Mouse (Mus musculus) liver, embryonic 15.5 days (tissue): Measurements from ENCODE around the gene Hdac9. TPM values are rescaled to one million over a fixed set of nuclear protein-coding genes. Genes with fewer than 3 reads are reported as not detected.
"Not testable (repeated sequence)": the region's sequence is repeated elsewhere in the genome, so short reads cannot be mapped to it uniquely, and the experiment has no call there.

Source experiments
- ATAC-seq: fragments of 200-750 bp; cut with Nextera tagmentation; 2 replicates; pipeline ENCODE4 v1.8.0; 2017; ENCODE audit warnings: moderate number of reproducible peaks, mild to moderate bottlenecking, moderate library complexity; ENCODE audit not compliant: insufficient read depth
- H3K27ac ChIP-seq: fragments of 300-500 bp; sonication (generic); replicated peaks from 2 replicates; pipeline ENCODE4 v1.5.1; 2015; ENCODE audit warnings: mild to moderate bottlenecking, inconsistent platforms
- H3K27me3 ChIP-seq: fragments of 300-500 bp; sonication (generic); 2 replicates; pipeline ENCODE4 v1.6.1; 2015; ENCODE audit warnings: mild to moderate bottlenecking, inconsistent platforms
- H3K36me3 ChIP-seq: fragments of 300-500 bp; sonication (generic); replicated peaks from 2 replicates; pipeline ENCODE4 v1.6.1; 2015; ENCODE audit warnings: moderate library complexity, mild to moderate bottlenecking, inconsistent platforms
- H3K4me1 ChIP-seq: fragments of 300-500 bp; sonication (generic); replicated peaks from 2 replicates; pipeline ENCODE4 v1.6.1; 2015; ENCODE audit warnings: inconsistent platforms
- H3K4me2 ChIP-seq: fragments of 300-500 bp; sonication (generic); 2 replicates; pipeline ENCODE4 v1.6.1; 2015; ENCODE audit warnings: moderate library complexity, mild to moderate bottlenecking, inconsistent platforms
- H3K4me3 ChIP-seq: fragments of 300-500 bp; sonication (generic); replicated peaks from 2 replicates; pipeline ENCODE4 v1.5.1; 2015; ENCODE audit warnings: mild to moderate bottlenecking, inconsistent platforms
- H3K9ac ChIP-seq: fragments of 300-500 bp; sonication (generic); 2 replicates; pipeline ENCODE4 v1.6.1; 2015; ENCODE audit warnings: moderate library complexity, mild to moderate bottlenecking, inconsistent platforms
- H3K9me3 ChIP-seq: fragments of 300-500 bp; sonication (generic); replicated peaks from 2 replicates; pipeline ENCODE4 v1.6.1; 2016; ENCODE audit warnings: inconsistent platforms
- WGBS: fragments of 180-500 bp; shearing (Covaris S2); methylation state at CpG from one replicate; pipeline ENCODE4 v1.1.7; 2015; ENCODE audit warnings: mixed read lengths; ENCODE audit not compliant: insufficient replicate concordance; 5-methylcytosine and 5-hydroxymethylcytosine counted together
- polyA plus RNA-seq: library from polyadenylated mRNA; unstranded; fragments of >200 nt; fragmentation: Nextera tagmentation; extraction: Ambion mirVana; gene quantifications from 2 replicates; pipeline ENCODE4 v1.2.1, GENCODE M21; 2015

The Hdac9 gene
- polyA plus RNA-seq, 1 experiment from 2014 or later, result 1.5 TPM

DNA sequence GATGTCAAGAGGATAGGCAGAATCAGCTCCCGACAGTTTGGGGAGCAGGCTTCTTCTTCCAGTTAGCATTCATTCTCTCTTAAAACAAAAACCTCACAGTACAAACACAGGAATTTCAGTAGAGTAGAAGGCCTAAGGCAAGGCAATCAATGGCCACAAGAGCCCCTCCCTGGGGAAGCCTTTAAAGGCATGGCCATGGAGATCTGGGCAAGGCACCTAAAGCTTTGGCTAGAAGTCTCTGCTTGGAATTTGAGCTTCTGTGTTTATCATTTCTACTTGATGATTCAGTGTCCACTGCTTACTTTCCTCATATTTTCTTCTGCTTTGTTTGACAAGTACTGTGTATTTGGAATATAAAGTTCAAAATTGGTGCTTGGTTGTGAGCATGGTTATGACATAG lies 429.2 kb downstream of the Hdac9 start:
- 62% methylated on average over 1 of the region's 1 CpGs for WGBS
- Histone ChIP-seq H3K27me3 (no peaks in the 10 kb centered on the region), H3K36me3 (no peaks in the 10 kb centered on the region), H3K4me2 (no peak overlapping the region), H3K9ac (no peak overlapping the region), H3K9me3 (no peaks in the 10 kb centered on the region), H3K4me1 (no peaks in the 10 kb centered on the region), H3K27ac (no peak overlapping the region), H3K4me3 (no peak overlapping the region)
- no peak for ATAC-seq

DNA sequence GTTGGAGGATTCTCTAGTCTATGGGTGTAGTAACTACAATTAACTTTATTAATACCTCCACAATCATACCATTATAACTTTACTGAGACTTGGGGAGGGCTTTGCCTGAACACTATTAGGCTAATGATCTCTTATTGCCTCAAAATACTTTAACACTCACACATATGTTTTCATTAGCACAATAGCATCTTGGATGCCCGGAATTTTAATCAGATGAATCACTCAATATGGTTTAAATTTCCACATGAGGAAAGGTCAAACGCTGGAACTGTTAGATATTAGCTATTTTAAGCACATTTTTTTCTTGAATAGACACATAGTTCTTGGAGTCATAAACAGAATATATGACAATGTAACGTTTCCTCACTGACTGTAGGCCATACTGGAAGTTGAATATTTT lies 429.9 kb downstream of the Hdac9 start:
- 46% methylated on average over 3 of the region's 3 CpGs for WGBS
- no peaks in the 10 kb centered on the region for H3K4me1 ChIP-seq
- H3K4me3 ChIP-seq, result no peak overlapping the region
- H3K36me3 ChIP-seq, result no peaks in the 10 kb centered on the region
- no peak for ATAC-seq
- no peak overlapping the region for H3K9ac ChIP-seq
- no peaks in the 10 kb centered on the region for H3K27me3 ChIP-seq
- no peak overlapping the region for H3K4me2 ChIP-seq
- H3K27ac ChIP-seq, result no peak overlapping the region
- no peaks in the 10 kb centered on the region for H3K9me3 ChIP-seq

DNA sequence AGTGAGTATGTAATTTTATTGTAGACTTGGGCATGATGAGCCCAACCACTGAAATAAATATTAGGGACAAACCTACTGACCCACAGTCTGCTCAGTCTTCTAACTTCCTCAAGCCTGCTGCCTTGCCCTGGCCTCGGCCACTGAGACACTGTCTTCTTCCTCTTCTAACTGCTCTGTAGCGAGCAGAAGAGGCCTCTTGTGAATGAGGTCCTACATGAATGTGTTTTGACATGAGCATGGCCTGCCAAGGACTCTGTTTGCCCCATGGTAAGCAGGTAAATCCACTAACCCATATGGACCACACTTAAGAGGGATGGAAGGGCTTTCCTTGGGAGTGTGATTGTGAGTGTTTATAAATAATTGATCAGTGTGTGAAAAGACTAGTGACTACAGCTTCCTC lies 430.9 kb downstream of the Hdac9 start:
- Histone ChIP-seq H3K4me3 (no peak overlapping the region), H3K9me3 (no peaks in the 10 kb centered on the region), H3K4me1 (no peaks in the 10 kb centered on the region), H3K4me2 (no peak overlapping the region), H3K9ac (no peak overlapping the region), H3K36me3 (no peaks in the 10 kb centered on the region), H3K27ac (no peak overlapping the region), H3K27me3 (no peaks in the 10 kb centered on the region)
- ATAC-seq, result no peak
- WGBS, result 19% methylated on average over 2 of the region's 2 CpGs

DNA sequence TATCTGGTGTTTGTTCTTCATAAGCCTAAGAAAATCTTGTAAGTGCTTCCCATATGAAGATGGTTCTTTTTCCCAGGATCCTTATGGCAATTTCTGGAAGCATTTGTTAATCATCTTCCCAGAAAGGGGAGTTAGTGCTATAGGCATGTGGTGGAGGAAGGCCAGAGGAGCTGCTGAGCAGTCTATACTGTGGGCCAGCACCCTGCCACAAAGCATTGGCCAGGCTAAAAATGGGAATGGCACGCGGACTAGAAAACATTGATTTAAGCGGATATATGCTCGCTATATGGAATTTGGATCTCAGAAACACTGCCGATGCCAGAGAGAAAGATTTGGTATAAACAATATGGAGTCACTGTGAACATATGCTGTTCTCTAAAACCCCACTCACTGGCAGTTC lies 435.2 kb downstream of the Hdac9 start:
- Histone ChIP-seq H3K9ac (no peak overlapping the region), H3K9me3 (no peaks in the 10 kb centered on the region), H3K4me2 (no peak overlapping the region), H3K4me3 (no peak overlapping the region), H3K27ac (no peak overlapping the region), H3K4me1 (no peaks in the 10 kb centered on the region), H3K36me3 (no peaks in the 10 kb centered on the region), H3K27me3 (no peaks in the 10 kb centered on the region)
- ATAC-seq, result no peak
- 71% methylated on average over 5 of the region's 5 CpGs for WGBS

DNA sequence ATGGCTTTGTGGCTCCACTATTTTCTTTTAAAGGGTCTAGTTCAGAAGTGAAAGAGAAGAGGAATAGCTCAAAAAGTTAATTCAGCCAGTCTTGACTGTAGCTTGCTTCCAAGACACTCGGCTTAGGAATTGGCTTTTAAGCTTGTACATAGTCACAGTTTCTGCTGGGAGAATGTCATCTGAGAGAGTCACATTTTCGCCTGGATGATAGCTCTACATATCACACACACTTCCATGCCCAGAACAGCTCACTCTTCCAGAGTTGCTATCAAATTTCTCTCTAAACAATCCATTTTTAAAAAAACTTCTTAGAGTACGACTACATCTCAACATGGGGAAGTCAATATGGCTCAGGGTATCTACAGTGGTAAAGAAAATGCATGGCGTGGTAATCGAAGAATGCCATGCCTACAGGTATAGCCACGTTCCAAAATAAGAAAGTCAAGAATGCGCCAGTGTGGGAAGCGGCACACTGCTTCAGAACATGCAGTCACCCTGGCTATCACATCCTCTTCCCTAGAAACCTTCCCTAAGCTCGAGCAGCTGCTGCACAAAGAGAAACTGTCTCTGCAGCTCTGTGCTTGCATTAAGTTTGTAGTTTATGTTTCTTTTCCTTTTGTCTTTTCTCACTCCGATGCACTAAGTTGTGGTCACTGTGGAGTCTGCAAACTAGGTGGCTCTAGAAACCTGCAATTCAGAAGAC lies 443.8 kb downstream of the Hdac9 start:
- 60% methylated on average over 10 of the region's 10 CpGs for WGBS
- H3K27ac ChIP-seq, result no peak overlapping the region

DNA sequence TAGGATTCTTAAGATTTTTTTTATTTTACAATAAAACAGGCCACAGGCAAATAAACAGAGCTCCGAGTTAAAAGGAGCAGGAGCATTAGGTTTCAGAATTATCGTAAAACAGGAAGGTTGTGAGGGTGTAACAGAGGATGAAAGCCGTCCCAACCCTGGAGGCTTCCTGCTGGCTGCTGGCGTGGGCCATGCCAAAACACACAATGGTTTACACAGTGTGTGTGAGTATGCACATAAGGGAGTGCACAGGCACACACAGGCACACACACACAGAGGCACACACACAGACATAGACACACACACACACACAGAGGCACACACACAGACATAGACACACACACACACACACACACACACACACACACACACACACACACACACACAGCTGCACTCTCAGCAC lies 444.4 kb downstream of the Hdac9 start:
- H3K36me3 ChIP-seq, result no peaks in the 10 kb centered on the region
- 46% methylated on average over 4 of the region's 4 CpGs for WGBS

More for the DNA sequence above, 443.8 kb downstream of the Hdac9 start:
- Histone ChIP-seq H3K4me3 (no peak overlapping the region), H3K4me1 (no peaks in the 10 kb centered on the region), H3K9me3 (no peaks in the 10 kb centered on the region), H3K9ac (no peak overlapping the region), H3K27me3 (no peaks in the 10 kb centered on the region), H3K36me3 (no peaks in the 10 kb centered on the region), H3K4me2 (no peak overlapping the region)
- no peak for ATAC-seq

DNA sequence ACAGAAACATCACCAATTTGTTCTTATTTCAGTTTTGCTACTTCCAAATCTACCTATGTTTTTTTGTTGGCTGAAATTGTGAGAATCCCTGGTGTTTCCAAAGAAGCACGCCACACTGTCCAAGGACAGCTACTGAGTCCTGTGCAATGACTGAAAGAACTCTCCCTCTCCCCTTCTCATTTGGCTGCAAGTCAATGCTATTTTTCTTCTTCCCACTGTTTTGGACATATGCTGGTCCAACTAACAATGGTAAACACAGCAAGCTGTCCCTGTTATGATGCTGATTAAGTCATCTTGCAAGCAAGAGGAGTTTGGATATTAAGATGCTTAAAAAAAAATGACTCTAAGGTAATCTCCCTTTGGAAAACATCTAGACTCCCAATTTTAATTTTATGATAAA lies 455.2 kb downstream of the Hdac9 start:
- no peaks in the 10 kb centered on the region for H3K27me3 ChIP-seq
- H3K9ac ChIP-seq, result no peak overlapping the region
- no peaks in the 10 kb centered on the region for H3K36me3 ChIP-seq
- no peak overlapping the region for H3K27ac ChIP-seq
- 54% methylated on average over 1 of the region's 1 CpGs for WGBS
- no peaks in the 10 kb centered on the region for H3K4me1 ChIP-seq
- no peaks in the 10 kb centered on the region for H3K9me3 ChIP-seq
- no peak for ATAC-seq
- no peak overlapping the region for H3K4me2 ChIP-seq
- no peak overlapping the region for H3K4me3 ChIP-seq

More for the DNA sequence above, 444.4 kb downstream of the Hdac9 start:
- no peak overlapping the region for H3K4me3 ChIP-seq
- H3K4me2 ChIP-seq, result no peak overlapping the region
- no peak for ATAC-seq
- no peaks in the 10 kb centered on the region for H3K9me3 ChIP-seq
- no peak overlapping the region for H3K9ac ChIP-seq
- H3K27ac ChIP-seq, result no peak overlapping the region
- no peaks in the 10 kb centered on the region for H3K27me3 ChIP-seq
- H3K4me1 ChIP-seq, result no peaks in the 10 kb centered on the region

DNA sequence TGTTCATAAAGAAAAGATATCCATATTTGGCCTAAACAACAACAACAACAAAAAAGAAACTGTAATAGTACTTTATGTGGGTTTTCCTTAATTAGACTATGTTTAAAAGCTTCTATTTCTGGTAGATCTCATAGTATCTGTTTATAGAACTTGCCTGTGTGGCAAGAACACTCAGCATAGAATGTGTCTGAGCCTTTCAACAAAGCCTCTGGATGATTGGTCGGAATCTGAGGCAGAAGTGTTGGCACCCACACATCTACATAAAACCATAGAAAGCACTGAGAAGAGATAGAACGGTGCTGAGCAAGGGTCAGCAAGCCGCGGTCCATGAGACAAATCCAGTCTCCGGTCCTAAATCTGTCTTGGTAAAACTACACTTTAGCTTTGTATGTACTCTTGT lies 464.3 kb downstream of the Hdac9 start:
- Histone ChIP-seq H3K9ac (no peak overlapping the region), H3K4me2 (no peak overlapping the region), H3K36me3 (no peaks in the 10 kb centered on the region), H3K9me3 (no peaks in the 10 kb centered on the region), H3K27me3 (no peaks in the 10 kb centered on the region), H3K4me1 (no peaks in the 10 kb centered on the region), H3K4me3 (no peak overlapping the region), H3K27ac (no peak overlapping the region)
- no peak for ATAC-seq
- 74% methylated on average over 5 of the region's 5 CpGs for WGBS

DNA sequence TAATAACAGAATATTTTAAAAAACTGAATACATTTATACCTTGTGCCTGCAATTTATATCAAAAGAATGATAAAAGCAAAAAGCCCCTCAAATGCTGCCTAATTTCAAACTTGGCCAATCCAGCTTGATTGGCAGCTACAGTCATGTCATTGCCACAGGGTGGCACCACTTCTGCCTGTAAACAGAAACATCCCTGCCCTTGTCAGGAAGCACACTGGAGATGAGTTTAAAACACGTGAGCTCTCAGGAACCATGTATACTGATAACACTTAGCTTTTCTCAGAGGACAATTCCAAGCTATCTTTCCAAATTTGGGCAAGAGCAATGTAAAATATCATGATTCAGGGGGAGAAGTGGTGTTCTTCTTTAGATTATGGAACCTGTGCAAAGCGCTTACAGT lies 465.7 kb downstream of the Hdac9 start:
- Histone ChIP-seq H3K4me1 (no peaks in the 10 kb centered on the region), H3K36me3 (no peaks in the 10 kb centered on the region), H3K9ac (no peak overlapping the region), H3K4me3 (no peak overlapping the region), H3K9me3 (no peaks in the 10 kb centered on the region), H3K27me3 (no peaks in the 10 kb centered on the region), H3K27ac (no peak overlapping the region), H3K4me2 (no peak overlapping the region)
- WGBS, result 38% methylated on average over 2 of the region's 2 CpGs
- no peak for ATAC-seq

DNA sequence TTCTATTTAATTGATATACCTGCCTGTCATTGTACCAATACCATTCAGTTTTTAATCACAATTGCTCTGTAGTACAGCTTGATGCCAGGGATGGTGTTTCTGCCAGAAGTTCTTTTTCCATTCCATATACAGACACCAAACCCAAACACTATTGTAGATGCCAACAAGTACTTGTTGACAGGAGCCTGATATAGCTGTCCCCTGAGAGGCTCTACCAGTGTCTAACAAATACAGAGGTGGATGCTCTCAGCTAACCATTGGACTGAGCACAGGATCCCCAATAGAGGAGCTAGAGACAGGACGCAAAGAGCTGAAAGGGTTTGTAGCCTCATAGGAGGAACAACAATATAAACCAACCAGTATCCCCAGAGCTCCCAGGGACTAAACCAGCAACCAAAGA lies 472.2 kb downstream of the Hdac9 start:
- not testable (repeated sequence) for H3K4me1 ChIP-seq, H3K9me3 ChIP-seq, H3K4me3 ChIP-seq, H3K27me3 ChIP-seq, H3K9ac ChIP-seq, H3K36me3 ChIP-seq, H3K4me2 ChIP-seq, H3K27ac ChIP-seq, ATAC-seq
- WGBS, result 75% methylated on average over 1 of the region's 1 CpGs

DNA sequence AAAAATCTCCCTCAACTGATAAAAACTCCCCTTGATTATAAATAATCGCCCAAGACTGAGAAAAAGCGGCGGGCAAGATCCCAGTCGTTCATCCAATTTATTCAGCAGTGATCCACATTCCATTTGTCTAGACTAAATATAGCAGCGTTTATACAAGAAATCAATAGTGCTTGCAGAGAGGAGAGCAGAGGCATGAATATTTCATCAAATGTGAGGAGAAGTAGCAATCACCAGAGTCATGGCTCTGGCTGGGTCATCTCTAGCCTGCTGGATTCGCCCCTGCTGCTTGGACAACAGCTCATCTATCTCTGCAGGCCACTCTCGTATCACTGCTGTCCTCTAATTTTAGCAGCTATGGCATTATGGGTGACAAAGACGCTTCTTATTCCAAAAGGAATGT lies 476.0 kb downstream of the Hdac9 start:
- H3K9me3 ChIP-seq, result no peaks in the 10 kb centered on the region
- H3K4me3 ChIP-seq, result no peak overlapping the region
- H3K27ac ChIP-seq, result no peak overlapping the region
- no peaks in the 10 kb centered on the region for H3K27me3 ChIP-seq
- no peaks in the 10 kb centered on the region for H3K4me1 ChIP-seq
- 48% methylated on average over 8 of the region's 8 CpGs for WGBS
- no peak overlapping the region for H3K4me2 ChIP-seq
- ATAC-seq, result no peak
- no peak overlapping the region for H3K9ac ChIP-seq
- no peaks in the 10 kb centered on the region for H3K36me3 ChIP-seq

DNA sequence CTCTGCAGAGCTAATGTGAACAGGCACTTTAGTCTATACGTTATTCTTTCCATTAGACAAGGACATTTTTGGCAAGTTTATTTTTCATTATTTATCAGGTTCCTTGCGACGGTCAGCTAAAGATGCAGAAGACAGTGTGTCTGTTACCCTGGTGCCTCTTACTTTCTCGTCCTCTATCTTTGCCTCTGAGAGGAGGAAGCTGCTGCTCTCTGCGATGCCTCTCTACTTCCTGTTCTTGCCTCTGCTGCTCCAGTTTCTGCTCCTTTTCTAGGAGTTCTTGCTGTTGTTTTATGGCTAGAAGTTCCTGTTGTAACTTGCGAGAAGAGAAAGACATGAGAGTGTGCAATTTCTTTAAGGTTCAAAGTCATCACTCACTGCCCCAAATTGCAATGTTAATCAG lies 484.0 kb downstream of the Hdac9 start:
- WGBS, result 14% methylated on average over 6 of the region's 6 CpGs

More for the DNA sequence above, 484.0 kb downstream of the Hdac9 start:
- no peak overlapping the region for H3K4me3 ChIP-seq
- no peaks in the 10 kb centered on the region for H3K27me3 ChIP-seq
- no peak for ATAC-seq
- H3K4me2 ChIP-seq, result no peak overlapping the region
- no peaks in the 10 kb centered on the region for H3K9me3 ChIP-seq
- no peaks in the 10 kb centered on the region for H3K4me1 ChIP-seq
- H3K9ac ChIP-seq, result no peak overlapping the region
- H3K27ac ChIP-seq, result no peak overlapping the region
- no peaks in the 10 kb centered on the region for H3K36me3 ChIP-seq
